Mouse (Mus musculus) heart, postnatal 0 days (tissue): ENCODE data around the gene Pip5k1b. TPM values are rescaled to one million over a fixed set of nuclear protein-coding genes. Genes with fewer than 3 reads are reported as not detected.

ENCODE experiments used
- ATAC-seq: fragments of 200-750 bp; cut with Nextera tagmentation; 2 replicates; pipeline ENCODE4 v1.8.0; 2017; ENCODE audit warnings: low read depth, moderate number of reproducible peaks, moderate library complexity; ENCODE audit not compliant: insufficient read depth
- DNase-seq: peaks from one replicate; pipeline ENCODE4 v3.0.0-alpha.2; 2016; ENCODE audit warnings: low spot score
- H3K27ac ChIP-seq: fragments of 300-500 bp; sonication (generic); 2 replicates; pipeline ENCODE4 v1.5.1; 2014; ENCODE audit warnings: low read depth, mild to moderate bottlenecking
- H3K27me3 ChIP-seq: fragments of 300-500 bp; sonication (generic); 2 replicates; pipeline ENCODE4 v1.6.1; 2014; ENCODE audit warnings: low read length, mixed read lengths; ENCODE audit not compliant: control insufficient read depth, insufficient read depth
- H3K36me3 ChIP-seq: fragments of 300-500 bp; sonication (generic); replicated peaks from 2 replicates; pipeline ENCODE4 v1.6.1; 2014; ENCODE audit warnings: low read length, mixed read lengths; ENCODE audit not compliant: control insufficient read depth, insufficient read depth
- H3K4me1 ChIP-seq: fragments of 300-500 bp; sonication (generic); 2 replicates; pipeline ENCODE4 v1.6.1; 2014; ENCODE audit warnings: antibody characterized with exemption; ENCODE audit not compliant: control insufficient read depth, insufficient read depth
- H3K4me2 ChIP-seq: fragments of 300-500 bp; sonication (generic); 2 replicates; pipeline ENCODE4 v1.6.1; 2014; ENCODE audit warnings: low read depth, mild to moderate bottlenecking, low read length, moderate library complexity
- H3K4me3 ChIP-seq: fragments of 300-500 bp; sonication (generic); 2 replicates; pipeline ENCODE4 v1.5.1; 2014; ENCODE audit warnings: low read depth, low read length
- H3K9ac ChIP-seq: fragments of 300-500 bp; sonication (generic); replicated peaks from 2 replicates; pipeline ENCODE4 v1.6.1; 2014; ENCODE audit warnings: low read depth, low read length, mixed read lengths
- H3K9me3 ChIP-seq: fragments of 300-500 bp; sonication (generic); replicated peaks from 2 replicates; pipeline ENCODE4 v1.6.1; 2016; ENCODE audit warnings: low read length; ENCODE audit not compliant: control insufficient read depth
- CTCF ChIP-seq: IDR thresholded peaks from 2 replicates; pipeline ENCODE4 v1.5.1; 2016; ENCODE audit warnings: antibody characterized with exemption, control low read depth, low read depth
- EP300 ChIP-seq: IDR thresholded peaks from 2 replicates; pipeline ENCODE4 v1.6.1; 2016; ENCODE audit warnings: antibody characterized with exemption, low read depth
- WGBS: fragments of 180-500 bp; shearing (Covaris S2); extraction: QIAGEN DNeasy Blood & Tissue Kit; methylation state at CpG from one replicate; pipeline ENCODE4 v1.1.7; 2014; 5-methylcytosine and 5-hydroxymethylcytosine counted together
- polyA plus RNA-seq: library from polyadenylated mRNA; unstranded; fragments of >200 nt; fragmentation: Nextera tagmentation; extraction: Ambion mirVana; gene quantifications from 2 replicates; pipeline ENCODE4 v1.2.1, GENCODE M21; 2015
- total RNA-seq: library from RNA; depleted of rRNA; stranded (reverse); fragments of >200 nt; gene quantifications from 2 replicates; pipeline ENCODE4 v1.2.3, GENCODE M21; 2014; ENCODE audit warnings: low replicate concordance

The Pip5k1b gene
- total and polyA plus RNA-seq, 2 experiments from 2014 or later: 14.0 to 19.2 TPM

- Histone ChIP-seq H3K9ac (no peak overlapping the region), H3K4me2 (no peak overlapping the region), H3K4me1 (peaks cover 31% of the 10 kb centered on the region), H3K4me3 (no peak overlapping the region), H3K9me3 (no peaks in the 10 kb centered on the region), H3K27ac (no peak overlapping the region), H3K27me3 (no peaks in the 10 kb centered on the region), H3K36me3 (no peaks in the 10 kb centered on the region)
- no peak for DNase-seq
- ATAC-seq: no peak
- WGBS: 38% methylated on average over 7 of the region's 7 CpGs
- TF ChIP-seq CTCF (no peak), EP300 (no peak)
These were observed 33.7 kb downstream of the Pip5k1b start for GRCm38 (mm10) chr19:24521997-24522396.

GRCm38 (mm10) chr19:24521146-24521545, 34.5 kb downstream of the Pip5k1b start:
- Histone ChIP-seq H3K27me3 (no peaks in the 10 kb centered on the region), H3K9me3 (no peaks in the 10 kb centered on the region), H3K4me1 (peaks cover 27% of the 10 kb centered on the region), H3K36me3 (no peaks in the 10 kb centered on the region), H3K4me3 (no peak overlapping the region), H3K9ac (no peak overlapping the region), H3K4me2 (no peak overlapping the region), H3K27ac (no peak overlapping the region)
- DNase-seq (no peak), ATAC-seq (no peak)
- TF ChIP-seq EP300: no peak
- no peak for TF ChIP-seq CTCF
- WGBS: 75% methylated on average over 9 of the region's 9 CpGs

DNA sequence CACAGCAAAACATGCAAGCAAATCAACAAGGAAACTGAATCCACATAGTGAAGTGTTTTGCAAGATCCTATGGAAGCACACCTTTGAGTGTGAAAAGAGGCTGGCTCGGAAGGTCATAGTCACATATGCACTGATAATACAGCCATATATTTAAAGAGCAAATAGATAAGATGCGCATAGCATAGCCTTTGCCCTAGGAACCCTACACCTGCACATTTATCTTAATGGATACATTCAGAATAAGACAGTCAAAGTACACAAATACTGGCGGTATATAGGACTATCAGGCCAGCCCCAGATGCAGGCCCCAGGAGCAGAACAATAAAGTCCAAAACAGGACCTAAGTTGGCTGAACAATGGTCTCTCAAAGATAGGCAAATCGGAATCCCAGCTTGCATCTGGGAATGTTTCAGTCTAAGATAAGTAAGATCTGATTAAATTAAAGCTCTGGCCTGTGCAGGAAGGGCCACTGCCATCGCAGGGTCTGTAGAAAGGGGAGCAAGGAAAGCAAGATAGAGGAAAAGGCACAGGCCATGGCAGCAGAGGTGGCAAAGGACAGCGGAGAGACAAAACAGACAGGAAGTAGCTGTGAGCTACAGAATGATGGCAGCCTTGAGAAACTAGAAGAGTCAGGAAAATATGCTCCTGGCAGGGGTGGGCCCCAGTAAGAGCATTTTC, 35.8 kb downstream of the Pip5k1b start:
- Histone ChIP-seq H3K4me3 (no peak overlapping the region), H3K4me1 (peaks cover 27% of the 10 kb centered on the region), H3K9ac (no peak overlapping the region), H3K36me3 (no peaks in the 10 kb centered on the region), H3K4me2 (no peak overlapping the region), H3K9me3 (no peaks in the 10 kb centered on the region), H3K27me3 (no peaks in the 10 kb centered on the region), H3K27ac (no peak overlapping the region)
- no peak for ATAC-seq
- DNase-seq: no peak
- TF ChIP-seq EP300 (no peak), CTCF (no peak)
- WGBS: 69% methylated on average over 6 of the region's 6 CpGs

DNA sequence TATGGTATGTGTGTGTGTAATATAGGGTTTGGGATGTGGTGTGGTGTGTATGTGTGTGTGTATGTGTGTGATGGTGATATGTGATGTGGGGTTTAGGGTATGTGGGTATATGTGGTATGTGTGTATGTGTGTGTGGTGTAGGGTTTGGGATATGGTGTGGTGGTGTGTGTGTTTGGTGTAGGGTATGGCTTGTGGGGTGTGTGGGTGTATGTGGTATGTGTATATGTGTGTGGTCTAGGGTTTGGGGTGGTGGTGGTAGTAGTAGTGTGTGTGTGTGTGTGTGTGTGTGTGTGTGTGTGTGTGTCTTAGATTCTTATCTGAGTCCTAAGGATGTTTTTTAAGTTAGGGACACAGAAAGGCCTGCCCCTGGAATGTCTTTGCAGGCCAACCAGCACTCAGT, 37.3 kb downstream of the Pip5k1b start:
- Histone ChIP-seq H3K27me3 (no peaks in the 10 kb centered on the region), H3K4me3 (no peak overlapping the region), H3K4me1 (peaks cover 27% of the 10 kb centered on the region), H3K9me3 (no peaks in the 10 kb centered on the region), H3K27ac (no peak overlapping the region), H3K36me3 (no peaks in the 10 kb centered on the region), H3K9ac (no peak overlapping the region), H3K4me2 (no peak overlapping the region)
- TF ChIP-seq EP300 (no peak), CTCF (no peak)
- DNase-seq (no peak), ATAC-seq (no peak)

- H3K27me3 ChIP-seq: no peaks in the 10 kb centered on the region
- ATAC-seq (no peak), DNase-seq (no peak)
- H3K9me3 ChIP-seq: no peaks in the 10 kb centered on the region
- TF ChIP-seq EP300 (no peak), CTCF (no peak)
- H3K4me1 ChIP-seq: peaks cover 29% of the 10 kb centered on the region
- no peak overlapping the region for H3K9ac ChIP-seq
- H3K4me2 ChIP-seq: no peak overlapping the region
- WGBS: 39% methylated on average over 7 of the region's 7 CpGs
- H3K4me3 ChIP-seq: no peak overlapping the region
- H3K27ac ChIP-seq: no peak overlapping the region
- no peaks in the 10 kb centered on the region for H3K36me3 ChIP-seq
These were observed 38.6 kb downstream of the Pip5k1b start for GRCm38 (mm10) chr19:24517057-24517456.

- Histone ChIP-seq H3K4me2 (no peak overlapping the region), H3K27ac (no peak overlapping the region), H3K9me3 (no peaks in the 10 kb centered on the region), H3K36me3 (no peaks in the 10 kb centered on the region), H3K4me1 (peaks cover 33% of the 10 kb centered on the region), H3K27me3 (no peaks in the 10 kb centered on the region), H3K4me3 (no peak overlapping the region), H3K9ac (no peak overlapping the region)
- ATAC-seq (no peak), DNase-seq (no peak)
- WGBS: 89% methylated on average over 3 of the region's 3 CpGs
- TF ChIP-seq EP300 (no peak), CTCF (no peak)
These were observed 39.7 kb downstream of the Pip5k1b start for GRCm38 (mm10) chr19:24515941-24516340.
